Mouse (Mus musculus): Measurements from ENCODE around the gene Kcnk3. TPM values are rescaled to one million over a fixed set of nuclear protein-coding genes. Genes with fewer than 3 reads are reported as not detected.

The Kcnk3 gene
- polyA plus RNA-seq, 1 experiment from 2014 or later: 0.65 TPM

DNA sequence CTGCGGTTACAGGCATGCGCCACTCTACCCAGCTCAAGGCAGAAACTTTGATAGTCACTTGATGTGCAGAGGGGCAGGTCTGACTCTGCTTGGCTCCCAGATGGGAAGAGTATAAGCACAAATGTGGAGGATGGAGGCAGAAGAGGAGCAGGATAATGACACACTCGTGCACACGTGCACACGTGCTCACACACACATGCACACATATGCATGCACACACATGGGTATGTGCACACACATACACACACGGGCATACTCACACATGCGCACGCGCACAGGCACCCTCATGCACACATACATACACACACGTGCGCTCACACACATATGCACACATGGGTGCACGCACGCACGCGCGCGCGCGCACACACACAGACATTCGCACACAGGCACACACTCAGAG lies 32.6 kb downstream of the Kcnk3 start:
- WGBS: 97% methylated on average over 20 of the region's 20 CpGs
- H3K36me3 ChIP-seq (ENCODE audit: control insufficient read depth, insufficient read depth, low read length): no peaks in the 10 kb centered on the region
- peaks cover 26% of the 10 kb centered on the region for H3K27me3 ChIP-seq (ENCODE audit: control insufficient read depth, insufficient read depth, low read length)
- peaks cover 9% of the 10 kb centered on the region for H3K4me1 ChIP-seq (replicated peaks; ENCODE audit: control insufficient read depth, insufficient read depth, low read length)
- H3K9ac ChIP-seq (ENCODE audit: low read depth, low read length): no peak overlapping the region
- no peak overlapping the region for H3K4me2 ChIP-seq (replicated peaks; ENCODE audit: low read depth, low read length)
- no peak overlapping the region for H3K27ac ChIP-seq (ENCODE audit: low read depth, low read length)
- H3K4me3 ChIP-seq (ENCODE audit: low read depth, low read length): no peak overlapping the region
- ATAC-seq (ENCODE audit: low FRiP score) (no peak), DNase-seq (ENCODE audit: low spot score) (no peak)
- H3K9me3 ChIP-seq (ENCODE audit: control insufficient read depth, low read length): no peaks in the 10 kb centered on the region

- H3K27ac ChIP-seq (ENCODE audit: low read depth, low read length): no peak overlapping the region
- peaks cover 9% of the 10 kb centered on the region for H3K4me1 ChIP-seq (replicated peaks; ENCODE audit: control insufficient read depth, insufficient read depth, low read length)
- DNase-seq (ENCODE audit: low spot score) (no peak), ATAC-seq (ENCODE audit: low FRiP score) (no peak)
- peaks cover 26% of the 10 kb centered on the region for H3K27me3 ChIP-seq (ENCODE audit: control insufficient read depth, insufficient read depth, low read length)
- H3K9me3 ChIP-seq (ENCODE audit: control insufficient read depth, low read length): no peaks in the 10 kb centered on the region
- 93% methylated on average over 9 of the region's 9 CpGs for WGBS
- no peak overlapping the region for H3K9ac ChIP-seq (ENCODE audit: low read depth, low read length)
- no peak overlapping the region for H3K4me2 ChIP-seq (replicated peaks; ENCODE audit: low read depth, low read length)
- no peak overlapping the region for H3K4me3 ChIP-seq (ENCODE audit: low read depth, low read length)
- no peaks in the 10 kb centered on the region for H3K36me3 ChIP-seq (ENCODE audit: control insufficient read depth, insufficient read depth, low read length)
Measured at GRCm38 (mm10) chr5:30621211-30621790, 33.3 kb downstream of the Kcnk3 start.

DNA sequence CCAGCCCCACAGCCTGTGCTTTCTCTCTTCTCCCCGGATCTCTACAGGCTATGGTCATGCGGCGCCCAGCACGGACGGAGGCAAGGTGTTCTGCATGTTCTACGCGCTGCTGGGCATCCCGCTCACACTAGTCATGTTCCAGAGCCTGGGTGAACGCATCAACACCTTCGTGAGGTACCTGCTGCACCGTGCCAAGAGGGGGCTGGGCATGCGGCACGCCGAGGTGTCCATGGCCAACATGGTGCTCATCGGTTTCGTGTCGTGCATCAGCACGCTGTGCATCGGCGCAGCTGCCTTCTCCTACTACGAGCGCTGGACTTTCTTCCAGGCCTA lies 33.8 kb downstream of the Kcnk3 start:
- H3K4me2 ChIP-seq (replicated peaks; ENCODE audit: low read depth, low read length): peak overlapping the region; percentile 43
- peaks cover 26% of the 10 kb centered on the region for H3K27me3 ChIP-seq (ENCODE audit: control insufficient read depth, insufficient read depth, low read length)
- H3K9me3 ChIP-seq (ENCODE audit: control insufficient read depth, low read length): no peaks in the 10 kb centered on the region
- no peaks in the 10 kb centered on the region for H3K36me3 ChIP-seq (ENCODE audit: control insufficient read depth, insufficient read depth, low read length)
- no peak overlapping the region for H3K27ac ChIP-seq (ENCODE audit: low read depth, low read length)
- ATAC-seq (ENCODE audit: low FRiP score) (no peak; the same call in 1 of the 2 replicates), DNase-seq (ENCODE audit: low spot score) (no peak)
- 44% methylated on average over 22 of the region's 22 CpGs for WGBS
- H3K4me1 ChIP-seq (replicated peaks; ENCODE audit: control insufficient read depth, insufficient read depth, low read length): peaks cover 9% of the 10 kb centered on the region
- H3K9ac ChIP-seq (ENCODE audit: low read depth, low read length): peak overlapping the region; percentile 40; the same call in 1 of the 2 replicates
- peak overlapping the region; percentile 36 for H3K4me3 ChIP-seq (ENCODE audit: low read depth, low read length)

DNA sequence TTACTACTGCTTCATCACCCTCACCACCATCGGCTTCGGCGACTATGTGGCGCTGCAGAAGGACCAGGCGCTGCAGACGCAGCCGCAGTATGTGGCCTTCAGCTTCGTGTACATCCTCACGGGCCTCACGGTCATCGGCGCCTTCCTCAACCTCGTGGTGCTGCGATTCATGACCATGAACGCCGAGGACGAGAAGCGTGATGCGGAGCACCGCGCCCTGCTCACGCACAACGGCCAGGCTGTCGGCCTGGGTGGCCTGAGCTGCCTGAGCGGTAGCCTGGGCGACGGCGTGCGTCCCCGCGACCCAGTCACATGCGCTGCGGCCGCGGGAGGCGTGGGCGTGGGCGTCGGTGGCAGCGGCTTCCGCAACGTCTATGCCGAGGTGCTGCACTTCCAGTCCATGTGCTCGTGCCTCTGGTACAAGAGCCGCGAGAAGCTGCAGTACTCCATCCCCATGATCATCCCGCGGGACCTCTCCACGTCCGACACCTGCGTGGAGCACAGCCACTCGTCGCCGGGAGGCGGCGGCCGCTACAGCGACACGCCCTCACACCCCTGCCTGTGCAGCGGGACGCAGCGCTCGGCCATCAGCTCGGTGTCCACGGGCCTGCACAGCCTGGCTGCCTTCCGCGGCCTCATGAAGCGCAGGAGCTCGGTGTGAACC lies 34.3 kb downstream of the Kcnk3 start:
- peaks cover 26% of the 10 kb centered on the region for H3K27me3 ChIP-seq (ENCODE audit: control insufficient read depth, insufficient read depth, low read length)
- H3K4me3 ChIP-seq (ENCODE audit: low read depth, low read length): peak overlapping the region; percentile 36
- peak; percentile 64 for ATAC-seq (ENCODE audit: low FRiP score)
- peak overlapping the region; percentile 40 for H3K9ac ChIP-seq (ENCODE audit: low read depth, low read length)
- H3K36me3 ChIP-seq (ENCODE audit: control insufficient read depth, insufficient read depth, low read length): no peaks in the 10 kb centered on the region
- no peaks in the 10 kb centered on the region for H3K9me3 ChIP-seq (ENCODE audit: control insufficient read depth, low read length)
- H3K27ac ChIP-seq (ENCODE audit: low read depth, low read length): no peak overlapping the region
- DNase-seq (ENCODE audit: low spot score): peak; percentile 67
- 2% methylated on average over 67 of the region's 69 CpGs for WGBS
- peaks cover 9% of the 10 kb centered on the region for H3K4me1 ChIP-seq (replicated peaks; ENCODE audit: control insufficient read depth, insufficient read depth, low read length)
- peak overlapping the region; percentile 43 for H3K4me2 ChIP-seq (replicated peaks; ENCODE audit: low read depth, low read length)

- H3K36me3 ChIP-seq (ENCODE audit: control insufficient read depth, insufficient read depth, low read length): no peaks in the 10 kb centered on the region
- peak overlapping the region; percentile 43 for H3K4me2 ChIP-seq (replicated peaks; ENCODE audit: low read depth, low read length)
Measured at GRCm38 (mm10) chr5:30622841-30623185, 34.8 kb downstream of the Kcnk3 start.

GRCm38 (mm10) chr5:30623380-30623779 lies 35.4 kb downstream of the Kcnk3 start:
- DNase-seq (ENCODE audit: low spot score) (no peak), ATAC-seq (ENCODE audit: low FRiP score) (no peak)
- Histone ChIP-seq H3K9ac (ENCODE audit: low read depth, low read length) (no peak overlapping the region), H3K36me3 (ENCODE audit: control insufficient read depth, insufficient read depth, low read length) (no peaks in the 10 kb centered on the region), H3K9me3 (ENCODE audit: control insufficient read depth, low read length) (no peaks in the 10 kb centered on the region), H3K4me1 (replicated peaks; ENCODE audit: control insufficient read depth, insufficient read depth, low read length) (peaks cover 9% of the 10 kb centered on the region), H3K27ac (ENCODE audit: low read depth, low read length) (no peak overlapping the region), H3K4me2 (replicated peaks; ENCODE audit: low read depth, low read length) (no peak overlapping the region), H3K4me3 (ENCODE audit: low read depth, low read length) (no peak overlapping the region), H3K27me3 (ENCODE audit: control insufficient read depth, insufficient read depth, low read length) (peaks cover 26% of the 10 kb centered on the region)
- 53% methylated on average over 2 of the region's 2 CpGs for WGBS

More at GRCm38 (mm10) chr5:30622841-30623185, 34.8 kb downstream of the Kcnk3 start:
- H3K27me3 ChIP-seq (ENCODE audit: control insufficient read depth, insufficient read depth, low read length): peaks cover 26% of the 10 kb centered on the region
- DNase-seq (ENCODE audit: low spot score) (peak; percentile 53), ATAC-seq (ENCODE audit: low FRiP score) (peak; percentile 49; the same call in 1 of the 2 replicates)
- H3K9ac ChIP-seq (ENCODE audit: low read depth, low read length): peak overlapping the region; percentile 40; the same call in 1 of the 2 replicates
- H3K4me3 ChIP-seq (ENCODE audit: low read depth, low read length): peak overlapping the region; percentile 36
- no peaks in the 10 kb centered on the region for H3K9me3 ChIP-seq (ENCODE audit: control insufficient read depth, low read length)
- peaks cover 9% of the 10 kb centered on the region for H3K4me1 ChIP-seq (replicated peaks; ENCODE audit: control insufficient read depth, insufficient read depth, low read length)
- no peak overlapping the region for H3K27ac ChIP-seq (ENCODE audit: low read depth, low read length)
- WGBS: 0% methylated on average over 10 of the region's 10 CpGs

- Histone ChIP-seq H3K4me1 (replicated peaks; ENCODE audit: control insufficient read depth, insufficient read depth, low read length) (peaks cover 9% of the 10 kb centered on the region), H3K4me2 (replicated peaks; ENCODE audit: low read depth, low read length) (no peak overlapping the region), H3K4me3 (ENCODE audit: low read depth, low read length) (no peak overlapping the region), H3K9me3 (ENCODE audit: control insufficient read depth, low read length) (no peaks in the 10 kb centered on the region), H3K36me3 (ENCODE audit: control insufficient read depth, insufficient read depth, low read length) (no peaks in the 10 kb centered on the region), H3K27ac (ENCODE audit: low read depth, low read length) (no peak overlapping the region), H3K27me3 (ENCODE audit: control insufficient read depth, insufficient read depth, low read length) (peaks cover 26% of the 10 kb centered on the region), H3K9ac (ENCODE audit: low read depth, low read length) (no peak overlapping the region)
- 32% methylated on average over 1 of the region's 1 CpGs for WGBS
- DNase-seq (ENCODE audit: low spot score) (no peak), ATAC-seq (ENCODE audit: low FRiP score) (no peak)
Measured at GRCm38 (mm10) chr5:30624311-30624710, 36.3 kb downstream of the Kcnk3 start.

GRCm38 (mm10) chr5:30624908-30625307 lies 36.9 kb downstream of the Kcnk3 start:
- Histone ChIP-seq H3K4me3 (ENCODE audit: low read depth, low read length) (no peak overlapping the region), H3K4me2 (replicated peaks; ENCODE audit: low read depth, low read length) (no peak overlapping the region), H3K9me3 (ENCODE audit: control insufficient read depth, low read length) (no peaks in the 10 kb centered on the region), H3K4me1 (replicated peaks; ENCODE audit: control insufficient read depth, insufficient read depth, low read length) (peaks cover 9% of the 10 kb centered on the region), H3K36me3 (ENCODE audit: control insufficient read depth, insufficient read depth, low read length) (no peaks in the 10 kb centered on the region), H3K27me3 (ENCODE audit: control insufficient read depth, insufficient read depth, low read length) (peaks cover 26% of the 10 kb centered on the region), H3K27ac (ENCODE audit: low read depth, low read length) (no peak overlapping the region), H3K9ac (ENCODE audit: low read depth, low read length) (no peak overlapping the region)
- ATAC-seq (ENCODE audit: low FRiP score): no peak
- DNase-seq (ENCODE audit: low spot score): no peak
- 52% methylated on average over 4 of the region's 4 CpGs for WGBS

- H3K4me1 ChIP-seq (replicated peaks; ENCODE audit: control insufficient read depth, insufficient read depth, low read length): peaks cover 9% of the 10 kb centered on the region
- ATAC-seq (ENCODE audit: low FRiP score): no peak
- H3K27ac ChIP-seq (ENCODE audit: low read depth, low read length): no peak overlapping the region
- DNase-seq (ENCODE audit: low spot score): no peak
- H3K4me3 ChIP-seq (ENCODE audit: low read depth, low read length): no peak overlapping the region
- peaks cover 26% of the 10 kb centered on the region for H3K27me3 ChIP-seq (ENCODE audit: control insufficient read depth, insufficient read depth, low read length)
- H3K36me3 ChIP-seq (ENCODE audit: control insufficient read depth, insufficient read depth, low read length): no peaks in the 10 kb centered on the region
- no peak overlapping the region for H3K9ac ChIP-seq (ENCODE audit: low read depth, low read length)
- 83% methylated on average over 3 of the region's 3 CpGs for WGBS
- H3K4me2 ChIP-seq (replicated peaks; ENCODE audit: low read depth, low read length): no peak overlapping the region
- H3K9me3 ChIP-seq (ENCODE audit: control insufficient read depth, low read length): no peaks in the 10 kb centered on the region
Measured at GRCm38 (mm10) chr5:30625379-30625778, 37.4 kb downstream of the Kcnk3 start.

All from hindbrain, embryonic 11.5 days (tissue).